Mouse (Mus musculus) megakaryocyte, embryonic 14.5 days (primary cell): ENCODE measurements around the gene Scube2.

Source experiments
- FLI1 ChIP-seq: IDR thresholded peaks from 2 replicates; pipeline ENCODE4 v1.6.1; 2012; ENCODE audit warnings: low read length, inconsistent platforms, mixed read lengths
- GATA1 ChIP-seq: IDR thresholded peaks from 3 replicates; pipeline ENCODE4 v1.6.1; 2012; ENCODE audit warnings: mixed read lengths, low read length, inconsistent platforms, borderline replicate concordance

GRCm38 (mm10) chr7:109838613-109839012, 26.9 kb downstream of the Scube2 start:
- no peak for TF ChIP-seq GATA1
- no peak for TF ChIP-seq FLI1
